Mouse (Mus musculus): ENCODE data around the gene Kif9.

- TF ChIP-seq POLR2A (IDR thresholded peaks at IDR 0.05; ENCODE audit: low read depth, low read length) (no peak), CTCF (IDR thresholded peaks at IDR 0.05; ENCODE audit: extremely low read depth, insufficient read depth, insufficient read length, insufficient replicate concordance) (no peak)
Measured at GRCm38 (mm10) chr9:110465336-110465735, 11.4 kb upstream of the Kif9 start.
